Mouse (Mus musculus) liver, postnatal 0 days (tissue): ENCODE results near the gene Tfap2c. TPM values are rescaled to one million over a fixed set of nuclear protein-coding genes. Genes with fewer than 3 reads are reported as not detected.

Experiments used
- ATAC-seq: fragments of 200-750 bp; cut with Nextera tagmentation; 2 replicates; pipeline ENCODE4 v1.8.0; 2017; ENCODE audit warnings: mild to moderate bottlenecking, moderate library complexity
- DNase-seq: peaks from one replicate; pipeline ENCODE4 v3.0.0-alpha.2; 2016
- H3K27ac ChIP-seq: fragments of 300-500 bp; sonication (generic); 2 replicates; pipeline ENCODE4 v1.5.1; 2014; ENCODE audit warnings: antibody characterized with exemption, moderate library complexity, mild to moderate bottlenecking, low read depth
- H3K27me3 ChIP-seq: fragments of 300-500 bp; sonication (generic); 2 replicates; pipeline ENCODE4 v1.6.1; 2014; ENCODE audit warnings: low read length, control low read depth, mixed read lengths; ENCODE audit not compliant: insufficient read depth
- H3K36me3 ChIP-seq: fragments of 300-500 bp; sonication (generic); replicated peaks from 2 replicates; pipeline ENCODE4 v1.6.1; 2014; ENCODE audit warnings: mild to moderate bottlenecking, control low read depth, low read length, moderate library complexity, mixed read lengths; ENCODE audit not compliant: insufficient read depth
- H3K4me1 ChIP-seq: fragments of 300-500 bp; sonication (generic); 2 replicates; pipeline ENCODE4 v1.6.1; 2014; ENCODE audit warnings: antibody characterized with exemption, mild to moderate bottlenecking, control low read depth; ENCODE audit not compliant: insufficient read depth
- H3K4me2 ChIP-seq: fragments of 300-500 bp; sonication (generic); 2 replicates; pipeline ENCODE4 v1.6.1; 2014; ENCODE audit warnings: low read depth, mild to moderate bottlenecking, low read length, moderate library complexity, mixed read lengths
- H3K4me3 ChIP-seq: fragments of 300-500 bp; sonication (generic); 2 replicates; pipeline ENCODE4 v1.5.1; 2014; ENCODE audit warnings: low read depth, low read length
- H3K9ac ChIP-seq: fragments of 300-500 bp; sonication (generic); replicated peaks from 2 replicates; pipeline ENCODE4 v1.6.1; 2014; ENCODE audit warnings: mild to moderate bottlenecking, moderate library complexity
- H3K9me3 ChIP-seq: fragments of 300-500 bp; sonication (generic); 2 replicates; pipeline ENCODE4 v1.6.1; 2016; ENCODE audit warnings: mild to moderate bottlenecking, control low read depth, low read length, mixed read lengths
- CTCF ChIP-seq: sonication (generic); IDR thresholded peaks from 2 replicates; pipeline ENCODE4 v1.5.1; 2016; ENCODE audit warnings: antibody characterized with exemption, low read depth
- EP300 ChIP-seq: IDR thresholded peaks from 2 replicates; pipeline ENCODE4 v1.6.1; 2016; ENCODE audit warnings: antibody characterized with exemption, low read depth, mild to moderate bottlenecking
- WGBS: fragments of 180-500 bp; shearing (Covaris S2); extraction: QIAGEN DNeasy Blood & Tissue Kit; methylation state at CpG from one replicate; pipeline ENCODE4 v1.1.7; 2014; ENCODE audit not compliant: insufficient replicate concordance; 5-methylcytosine and 5-hydroxymethylcytosine counted together
- polyA plus RNA-seq: library from polyadenylated mRNA; unstranded; fragments of >200 nt; fragmentation: Nextera tagmentation; extraction: Ambion mirVana; gene quantifications from 2 replicates; pipeline ENCODE4 v1.2.1, GENCODE M21; 2015

Tfap2c gene
- polyA plus RNA-seq, 1 experiment from 2014 or later: not detected

- no peaks in the 10 kb centered on the region for H3K9me3 ChIP-seq
- H3K36me3 ChIP-seq: no peaks in the 10 kb centered on the region
- H3K4me1 ChIP-seq: no peaks in the 10 kb centered on the region
- TF ChIP-seq EP300 (no peak), CTCF (no peak)
- DNase-seq: no peak
- no peaks in the 10 kb centered on the region for H3K27me3 ChIP-seq
- 75% methylated on average over 3 of the region's 3 CpGs for WGBS
- no peak overlapping the region for H3K27ac ChIP-seq
- H3K9ac ChIP-seq: no peak overlapping the region
- no peak for ATAC-seq
- no peak overlapping the region for H3K4me2 ChIP-seq
- H3K4me3 ChIP-seq: no peak overlapping the region
Measured at GRCm38 (mm10) chr2:172604625-172605024, 55.2 kb downstream of the Tfap2c start.

GRCm38 (mm10) chr2:172605642-172606041 is 56.2 kb downstream of the Tfap2c start:
- H3K27me3 ChIP-seq: no peaks in the 10 kb centered on the region
- 60% methylated on average over 7 of the region's 7 CpGs for WGBS
- no peak for ATAC-seq
- H3K4me3 ChIP-seq: no peak overlapping the region
- H3K27ac ChIP-seq: no peak overlapping the region
- no peaks in the 10 kb centered on the region for H3K9me3 ChIP-seq
- no peak for DNase-seq
- no peaks in the 10 kb centered on the region for H3K4me1 ChIP-seq
- TF ChIP-seq EP300: no peak
- TF ChIP-seq CTCF: no peak
- no peak overlapping the region for H3K9ac ChIP-seq
- H3K36me3 ChIP-seq: no peaks in the 10 kb centered on the region
- H3K4me2 ChIP-seq: no peak overlapping the region

DNA sequence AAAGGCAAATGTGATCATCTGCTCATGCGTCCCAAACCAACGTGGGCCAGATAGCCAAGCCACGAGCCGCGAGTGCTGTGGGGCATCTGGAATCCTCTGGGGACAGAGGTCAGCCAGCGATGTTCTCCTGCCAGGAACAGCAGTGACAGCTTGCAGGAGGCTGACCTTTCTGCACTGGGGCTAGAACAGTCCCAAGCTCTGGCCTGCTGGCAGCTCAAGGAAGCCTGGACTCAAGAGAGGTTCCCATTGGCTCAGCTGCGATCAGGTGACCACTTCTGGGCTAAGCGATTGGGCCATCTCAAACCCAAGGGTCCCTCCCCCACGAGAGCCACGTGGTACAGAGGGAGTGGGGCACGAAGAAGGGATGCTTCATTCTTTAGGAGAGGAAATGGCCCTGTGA is 58.3 kb downstream of the Tfap2c start:
- no peak overlapping the region for H3K4me3 ChIP-seq
- H3K36me3 ChIP-seq: no peaks in the 10 kb centered on the region
- ATAC-seq: no peak
- WGBS: 65% methylated on average over 11 of the region's 11 CpGs
- no peak overlapping the region for H3K9ac ChIP-seq
- no peak for DNase-seq
- no peaks in the 10 kb centered on the region for H3K27me3 ChIP-seq
- H3K27ac ChIP-seq: no peak overlapping the region
- no peak overlapping the region for H3K4me2 ChIP-seq
- TF ChIP-seq EP300 (no peak), CTCF (no peak)
- H3K4me1 ChIP-seq: no peaks in the 10 kb centered on the region
- H3K9me3 ChIP-seq: no peaks in the 10 kb centered on the region

Other genes starting within 250 kb of the Tfap2c start
- 67.0 and 81.2 TPM in 2 replicates for gene Fam210b, start 204.0 kb upstream of the Tfap2c start, polyA plus RNA-seq
- 41.4 and 45.4 TPM in 2 replicates for gene Aurka, start 179.1 kb upstream of the Tfap2c start, polyA plus RNA-seq
- gene Cstf1, start 178.9 kb upstream of the Tfap2c start, polyA plus RNA-seq: 16.2 and 17.1 TPM in 2 replicates
- gene Cass4, start 155.8 kb upstream of the Tfap2c start, polyA plus RNA-seq: 0.59 and 0.72 TPM in 2 replicates
- gene Rtf2, start 109.0 kb upstream of the Tfap2c start, polyA plus RNA-seq: 62.4 and 68.5 TPM in 2 replicates
- 0.25 and 0.40 TPM in 2 replicates for gene Gcnt7, start 91.0 kb upstream of the Tfap2c start, polyA plus RNA-seq
- gene Fam209, start 77.1 kb upstream of the Tfap2c start, polyA plus RNA-seq: not detected in 2 replicates